Mouse (Mus musculus) embryonic stem cell, embryonic (primary cell): ENCODE measurements around the gene Ran.

Experiments used
- CTCF ChIA-PET, 4 experiments: fragments of 300-600 bp in 2 of 4; fragments of 350-600 bp in 2 of 4; sonication (Branson Sonifier 250); formaldehyde crosslinking; loops; one replicate each; lab custom pipeline; 2022; ENCODE audit warnings: inconsistent platforms in 2 of 4; lab: Charles Lee
- POLR2A ChIA-PET, 4 experiments: fragments of 300-600 bp in 2 of 4; fragments of 350-600 bp in 2 of 4; sonication (Branson Sonifier 250); formaldehyde crosslinking; loops; one replicate each; lab custom pipeline; 2022; ENCODE audit warnings: antibody characterized with exemption in 4 of 4, inconsistent platforms in 1 of 4; lab: Charles Lee

Ran gene

GRCm38 (mm10) chr5:129026637-129027036 is 6.8 kb downstream of the Ran start:
- ChIA-PET POLR2A (interaction anchor here (0.5 to 5.3 kb wide), 17 partner anchors 8 to 213 kb away, joined by 3 to 41 read pairs (median 5); partner anchors contain the start of gene Stx2 (in 2 of the 4)), CTCF (interaction anchor here in 3 of 4 experiments (0.6 to 1.2 kb wide), 5 partner anchors 10 to 589 kb away, joined by 3 to 5 read pairs (median 3); no protein-coding TSS in a partner anchor)

- ChIA-PET CTCF (interaction anchor here in 1 of 4 experiments (1.0 kb wide), 1 partner anchor 75 kb away, joined by 3 read pairs; no protein-coding TSS in a partner anchor), POLR2A (interaction anchor here (0.6 to 7.5 kb wide), 26 partner anchors 9 to 443 kb away, joined by 3 to 83 read pairs (median 4); partner anchors contain the start of genes Ran (in 3 of the 4) and Stx2 (in 2 of the 4))
Measured at GRCm38 (mm10) chr5:129029131-129029723, 9.4 kb downstream of the Ran start.

- POLR2A ChIA-PET, result interaction anchor here in 3 of 4 experiments (0.6 to 4.7 kb wide), 8 partner anchors 10 to 720 kb away, joined by 3 to 41 read pairs (median 3); no protein-coding TSS in a partner anchor
- CTCF ChIA-PET, result interaction anchor here in 3 of 4 experiments (0.6 to 1.6 kb wide), 11 partner anchors 10 to 317 kb away, joined by 3 to 11 read pairs (median 3); no protein-coding TSS in a partner anchor
Measured at GRCm38 (mm10) chr5:129036678-129037077, 16.8 kb downstream of the Ran start.

- ChIA-PET CTCF (interaction anchor here in 1 of 4 experiments (0.6 to 1.6 kb wide), 4 partner anchors 24 to 144 kb away, joined by 4 to 9 read pairs (median 4); no protein-coding TSS in a partner anchor), POLR2A (interaction anchor here in 2 of 4 experiments (0.5 to 4.7 kb wide), 3 partner anchors 11 to 327 kb away, joined by 3 to 41 read pairs (median 4); no protein-coding TSS in a partner anchor)
Measured at GRCm38 (mm10) chr5:129037739-129038138, 17.9 kb downstream of the Ran start.

GRCm38 (mm10) chr5:129045641-129046580 is 26.0 kb downstream of the Ran start:
- ChIA-PET POLR2A (interaction anchor here in 3 of 4 experiments (0.5 to 1.5 kb wide), 8 partner anchors 12 to 82 kb away, joined by 3 to 9 read pairs (median 4); no protein-coding TSS in a partner anchor), CTCF (interaction anchor here in 3 of 4 experiments (0.5 to 2.2 kb wide), 9 partner anchors 10 to 655 kb away, joined by 3 to 11 read pairs (median 4); no protein-coding TSS in a partner anchor)

GRCm38 (mm10) chr5:129049372-129049771 is 29.5 kb downstream of the Ran start:
- ChIA-PET CTCF (no interaction called here), POLR2A (no interaction called here)

- POLR2A ChIA-PET, result interaction anchor here in 1 of 4 experiments (0.5 kb wide), 1 partner anchor 10 kb away, joined by 3 read pairs; no protein-coding TSS in a partner anchor
- CTCF ChIA-PET, result interaction anchor here in 2 of 4 experiments (0.5 to 1.0 kb wide), 5 partner anchors 13 to 532 kb away, joined by 3 to 4 read pairs (median 3); partner anchors contain the start of gene Mmp17 (in 1 of the 2)
Measured at GRCm38 (mm10) chr5:129051910-129052309, 32.0 kb downstream of the Ran start.

- CTCF ChIA-PET, result interaction anchor here in 3 of 4 experiments (0.5 to 1.7 kb wide), 3 partner anchors 10 to 91 kb away, joined by 4 to 9 read pairs (median 5); no protein-coding TSS in a partner anchor
- POLR2A ChIA-PET, result interaction anchor here in 1 of 4 experiments (1.3 kb wide), 1 partner anchor 12 kb away, joined by 6 read pairs; no protein-coding TSS in a partner anchor
Measured at GRCm38 (mm10) chr5:129052636-129053355, 32.9 kb downstream of the Ran start.

- POLR2A ChIA-PET, result no interaction called here
- CTCF ChIA-PET, result no interaction called here
Measured at GRCm38 (mm10) chr5:129054675-129055284, 34.9 kb downstream of the Ran start.

- POLR2A ChIA-PET, result interaction anchor here in 2 of 4 experiments (0.6 to 1.2 kb wide), 4 partner anchors 106 to 525 kb away, joined by 3 to 5 read pairs (median 4); partner anchors contain the start of gene Rimbp2 (in 1 of the 2)
- CTCF ChIA-PET, result interaction anchor here in 3 of 4 experiments (0.6 to 2.5 kb wide), 16 partner anchors 92 to 863 kb away, joined by 3 to 9 read pairs (median 3); no protein-coding TSS in a partner anchor
Measured at GRCm38 (mm10) chr5:129059116-129059515, 39.2 kb downstream of the Ran start.

GRCm38 (mm10) chr5:129061579-129061978 is 41.7 kb downstream of the Ran start:
- ChIA-PET POLR2A (interaction anchor here in 1 of 4 experiments (5.0 to 5.2 kb wide), 2 partner anchors 94 to 99 kb away, joined by 39 to 45 read pairs; no protein-coding TSS in a partner anchor), CTCF (interaction anchor here (0.7 to 4.9 kb wide), 9 partner anchors 16 to 136 kb away, joined by 3 to 104 read pairs (median 7); no protein-coding TSS in a partner anchor)

- CTCF ChIA-PET, result interaction anchor here (0.5 to 4.9 kb wide), 96 partner anchors 9 to 1385 kb away, joined by 3 to 104 read pairs (median 4); partner anchors contain the start of genes Nipsnap2 (in 2 of the 4) and Mmp17 (in 1 of the 4)
Measured at GRCm38 (mm10) chr5:129063037-129063791, 43.3 kb downstream of the Ran start.

GRCm38 (mm10) chr5:129063792-129064087 is 43.9 kb downstream of the Ran start:
- ChIA-PET POLR2A (interaction anchor here in 3 of 4 experiments (0.6 to 5.2 kb wide), 15 partner anchors 13 to 1728 kb away, joined by 3 to 45 read pairs (median 5); partner anchors contain the start of genes Chchd2 (in 1 of the 3) and Mmp17 (in 1 of the 3)), CTCF (interaction anchor here (0.6 to 4.9 kb wide), 49 partner anchors 11 to 1747 kb away, joined by 3 to 104 read pairs (median 5); partner anchors contain the start of genes Mmp17 (in 1 of the 4) and Nipsnap2 (in 1 of the 4))

More at GRCm38 (mm10) chr5:129063037-129063791, 43.3 kb downstream of the Ran start:
- POLR2A ChIA-PET, result interaction anchor here (0.6 to 5.2 kb wide), 24 partner anchors 9 to 824 kb away, joined by 3 to 45 read pairs (median 4); partner anchors contain the start of genes Chchd2 (in 1 of the 4) and Mmp17 (in 1 of the 4)

- ChIA-PET POLR2A (interaction anchor here in 3 of 4 experiments (0.6 to 5.2 kb wide), 23 partner anchors 10 to 1727 kb away, joined by 3 to 45 read pairs (median 5); partner anchors contain the start of gene Mmp17 (in 1 of the 3)), CTCF (interaction anchor here (0.5 to 4.9 kb wide), 29 partner anchors 13 to 1747 kb away, joined by 3 to 104 read pairs (median 5); partner anchors contain the start of genes Mmp17 (in 1 of the 4) and Nipsnap2 (in 1 of the 4))
Measured at GRCm38 (mm10) chr5:129064186-129064585, 44.3 kb downstream of the Ran start.

GRCm38 (mm10) chr5:129065301-129065700 is 45.4 kb downstream of the Ran start:
- ChIA-PET CTCF (interaction anchor here (0.5 to 4.4 kb wide), 24 partner anchors 11 to 660 kb away, joined by 3 to 43 read pairs (median 4); partner anchors contain the start of genes Mmp17 (in 1 of the 4) and Nipsnap2 (in 1 of the 4)), POLR2A (interaction anchor here (0.6 to 5.2 kb wide), 46 partner anchors 8 to 1171 kb away, joined by 3 to 45 read pairs (median 4); partner anchors contain the start of genes Mmp17 (in 1 of the 4), Psph (in 1 of the 4) and Zfp11 (in 1 of the 4))
